Mouse (Mus musculus) embryonic facial prominence, embryonic 13.5 days (tissue): ENCODE results near the gene Reep6. TPM values are rescaled to one million over a fixed set of nuclear protein-coding genes. Genes with fewer than 3 reads are reported as not detected.

Experiments
- ATAC-seq: fragments of 200-750 bp; cut with Nextera tagmentation; 2 replicates; pipeline ENCODE4 v1.8.0; 2017; ENCODE audit warnings: low read depth; ENCODE audit not compliant: insufficient number of reproducible peaks, insufficient read depth, low FRiP score, low TSS enrichment
- H3K27ac ChIP-seq: fragments of 300-500 bp; sonication (generic); 2 replicates; pipeline ENCODE4 v1.5.1; 2015; ENCODE audit warnings: moderate library complexity, mild to moderate bottlenecking, inconsistent platforms
- H3K27me3 ChIP-seq: fragments of 300-500 bp; sonication (generic); 2 replicates; pipeline ENCODE4 v1.6.1; 2015; ENCODE audit warnings: mild to moderate bottlenecking, inconsistent platforms
- H3K36me3 ChIP-seq: fragments of 300-500 bp; sonication (generic); 2 replicates; pipeline ENCODE4 v1.6.1; 2015; ENCODE audit warnings: mild to moderate bottlenecking, inconsistent platforms
- H3K4me1 ChIP-seq: fragments of 300-500 bp; sonication (generic); 2 replicates; pipeline ENCODE4 v1.6.1; 2015; ENCODE audit warnings: inconsistent platforms
- H3K4me2 ChIP-seq: fragments of 300-500 bp; sonication (generic); 2 replicates; pipeline ENCODE4 v1.6.1; 2015; ENCODE audit warnings: moderate library complexity, mild to moderate bottlenecking, inconsistent platforms
- H3K4me3 ChIP-seq: fragments of 300-500 bp; sonication (generic); 2 replicates; pipeline ENCODE4 v1.5.1; 2015; ENCODE audit warnings: mild to moderate bottlenecking, inconsistent platforms
- H3K9ac ChIP-seq: fragments of 300-500 bp; sonication (generic); 2 replicates; pipeline ENCODE4 v1.6.1; 2015; ENCODE audit warnings: mild to moderate bottlenecking, inconsistent platforms
- H3K9me3 ChIP-seq: fragments of 300-500 bp; sonication (generic); 2 replicates; pipeline ENCODE4 v1.6.1; 2016; ENCODE audit warnings: inconsistent platforms
- WGBS: fragments of 180-500 bp; shearing (Covaris S2); methylation state at CpG from one replicate; pipeline ENCODE4 v1.1.7; 2015; ENCODE audit warnings: mixed read lengths; 5-methylcytosine and 5-hydroxymethylcytosine counted together
- polyA plus RNA-seq: library from polyadenylated mRNA; unstranded; fragments of >200 nt; fragmentation: Nextera tagmentation; extraction: Ambion mirVana; gene quantifications from 2 replicates; pipeline ENCODE4 v1.2.1, GENCODE M21; 2015

The Reep6 gene
- polyA plus RNA-seq, 1 experiment from 2014 or later: 6.3 TPM

DNA sequence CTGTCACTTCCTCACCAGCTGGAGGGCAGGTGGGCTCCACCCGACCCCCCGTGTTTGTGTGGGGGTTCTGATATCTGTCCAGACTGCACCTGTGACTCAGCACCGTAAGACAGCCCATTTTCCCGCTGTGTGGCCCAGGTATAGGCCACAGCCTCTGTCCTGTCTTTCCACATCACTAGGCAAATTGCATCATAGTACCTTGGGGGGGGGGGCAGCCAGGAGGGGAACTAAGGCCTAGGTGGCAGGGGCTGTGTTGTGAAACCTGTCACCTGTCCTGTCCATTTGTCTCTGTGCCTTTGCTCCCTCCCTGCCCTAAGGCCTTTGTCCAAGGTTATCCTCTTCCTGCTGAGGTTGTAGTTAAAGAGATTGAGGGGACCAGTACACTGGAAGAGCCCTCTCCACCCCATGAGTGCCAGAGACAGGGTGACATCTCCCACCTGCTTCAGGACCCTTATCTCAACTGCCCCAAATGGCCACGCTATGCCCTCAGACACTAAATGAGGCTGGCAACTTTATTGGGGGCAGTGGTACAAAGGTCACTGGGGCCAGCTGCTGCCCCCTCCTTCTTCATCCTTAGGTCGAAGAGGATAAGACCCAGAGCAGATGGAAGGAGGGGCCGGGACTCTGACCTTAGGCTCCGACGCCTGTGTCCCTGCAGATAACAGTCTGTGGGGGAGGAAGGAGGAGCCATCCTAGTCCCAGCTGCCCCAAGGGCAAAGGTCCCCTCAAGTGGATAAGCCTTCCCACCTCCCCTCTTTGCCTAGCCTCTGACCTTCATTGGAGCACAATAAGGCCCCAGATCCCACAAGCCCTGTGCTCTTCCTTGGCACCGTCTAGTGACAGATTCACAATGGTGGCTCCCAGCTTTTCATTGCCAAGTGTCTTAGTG is 2.1 kb downstream of the Reep6 start:
- Histone ChIP-seq H3K4me1 (peaks cover 23% of the 10 kb centered on the region), H3K36me3 (no peaks in the 10 kb centered on the region), H3K4me3 (no peak overlapping the region), H3K27ac (no peak overlapping the region), H3K27me3 (peaks cover 21% of the 10 kb centered on the region), H3K9me3 (no peaks in the 10 kb centered on the region), H3K9ac (0 out of 2 replicates have a peak overlapping the region, but pooled peaks have one; percentile 16), H3K4me2 (0 out of 2 replicates have a peak overlapping the region, but pooled peaks have one; percentile 94)
- 62% methylated on average over 10 of the region's 10 CpGs for WGBS
- ATAC-seq: no peak

DNA sequence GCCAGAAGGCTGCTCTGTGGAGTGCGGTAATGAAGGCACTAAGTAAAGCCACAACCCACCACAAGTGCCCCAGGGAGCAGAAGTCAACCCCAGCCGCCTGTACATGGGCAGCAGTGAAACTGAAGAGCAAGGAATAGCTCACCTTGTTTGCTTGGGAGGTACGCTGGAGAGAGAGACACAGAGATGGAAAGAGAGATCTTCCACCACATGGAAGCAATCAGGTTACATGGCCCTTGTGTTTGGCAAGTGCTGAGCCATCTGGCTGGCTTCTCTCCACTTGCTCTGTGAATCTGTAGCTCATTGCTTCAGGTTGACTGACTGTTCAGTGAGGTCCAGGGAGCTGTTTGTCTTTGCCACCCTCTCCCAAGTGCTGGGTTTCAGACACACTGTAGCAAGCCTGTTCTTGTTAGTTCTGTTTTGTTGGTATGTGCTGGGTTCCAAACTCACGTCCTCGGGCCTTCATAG is 2.8 kb downstream of the Reep6 start:
- Histone ChIP-seq H3K4me1 (peaks cover 23% of the 10 kb centered on the region), H3K36me3 (no peaks in the 10 kb centered on the region), H3K4me2 (no peak overlapping the region), H3K27ac (no peak overlapping the region), H3K4me3 (no peak overlapping the region), H3K9me3 (no peaks in the 10 kb centered on the region), H3K27me3 (peaks cover 21% of the 10 kb centered on the region), H3K9ac (no peak overlapping the region)
- ATAC-seq: no peak
- WGBS: 62% methylated on average over 5 of the region's 5 CpGs

DNA sequence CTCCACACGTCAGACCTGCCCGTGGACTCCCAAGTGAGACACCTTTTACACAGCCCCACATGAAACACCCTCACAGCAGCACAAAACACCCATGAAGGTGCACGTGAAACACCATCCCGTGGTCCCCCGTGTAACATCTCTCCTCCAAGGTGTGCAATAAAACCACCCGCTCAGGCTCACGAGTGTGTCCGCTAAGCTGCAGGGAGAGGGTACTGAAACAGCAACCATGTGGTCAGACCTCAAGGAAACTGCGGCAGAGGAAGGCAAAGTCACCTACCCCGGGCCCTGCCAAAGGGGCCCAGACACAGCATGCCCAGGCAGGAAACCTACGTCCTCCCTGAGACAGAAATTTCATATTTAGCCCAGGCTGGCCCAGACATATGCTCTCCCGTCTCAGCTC is 6.5 kb downstream of the Reep6 start:
- Histone ChIP-seq H3K9me3 (no peaks in the 10 kb centered on the region), H3K4me2 (no peak overlapping the region), H3K9ac (no peak overlapping the region), H3K4me3 (no peak overlapping the region), H3K27me3 (peaks cover 27% of the 10 kb centered on the region), H3K36me3 (no peaks in the 10 kb centered on the region), H3K27ac (no peak overlapping the region), H3K4me1 (peaks cover 15% of the 10 kb centered on the region)
- ATAC-seq: no peak
- 83% methylated on average over 12 of the region's 12 CpGs for WGBS

DNA sequence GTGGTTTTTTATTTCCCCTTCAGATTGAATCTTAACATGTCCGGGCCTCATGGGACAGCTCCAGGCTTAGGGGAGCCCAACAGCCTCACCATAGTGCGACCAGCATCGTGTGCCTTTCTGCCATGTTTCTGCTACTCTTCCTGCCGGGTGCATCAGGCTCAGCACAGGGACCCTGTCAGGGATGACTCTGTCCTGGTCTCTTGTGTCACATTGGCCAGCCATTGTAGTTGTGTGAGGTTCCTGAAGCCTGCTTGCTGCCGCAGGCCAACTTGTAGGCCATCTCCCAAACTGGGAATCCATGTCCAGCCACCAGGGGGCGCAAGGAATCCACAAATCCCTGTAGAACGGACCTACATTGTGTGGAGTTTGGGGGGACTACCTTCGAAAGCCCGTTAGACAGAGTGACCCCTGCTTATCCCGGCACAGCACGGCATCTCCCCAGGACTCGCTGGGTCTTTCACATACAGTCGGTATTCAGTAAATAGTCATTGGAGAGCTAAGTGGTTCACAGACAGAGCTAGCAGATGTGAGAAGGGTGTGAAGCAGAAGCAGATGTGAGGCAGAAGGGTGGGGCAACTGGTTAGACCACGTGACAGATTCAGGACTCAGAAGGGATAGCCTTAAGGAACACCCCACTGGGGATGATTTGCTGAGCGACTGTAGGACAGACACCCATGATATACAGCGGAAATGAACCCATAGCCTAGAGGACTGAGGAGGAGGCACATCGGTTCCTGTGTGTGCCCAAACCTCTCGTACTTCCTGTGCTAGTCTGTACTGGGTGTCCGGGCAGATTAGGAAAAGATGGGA is 10.4 kb downstream of the Reep6 start:
- Histone ChIP-seq H3K27ac (no peak overlapping the region), H3K36me3 (no peaks in the 10 kb centered on the region), H3K27me3 (peaks cover 54% of the 10 kb centered on the region), H3K9me3 (no peaks in the 10 kb centered on the region), H3K4me3 (peak overlapping the region; percentile 19; the same call in 1 of the 2 replicates), H3K4me1 (peaks cover 48% of the 10 kb centered on the region), H3K9ac (no peak overlapping the region), H3K4me2 (peak overlapping the region; percentile 50)
- WGBS: 16% methylated on average over 19 of the region's 19 CpGs
- no peak for ATAC-seq

DNA sequence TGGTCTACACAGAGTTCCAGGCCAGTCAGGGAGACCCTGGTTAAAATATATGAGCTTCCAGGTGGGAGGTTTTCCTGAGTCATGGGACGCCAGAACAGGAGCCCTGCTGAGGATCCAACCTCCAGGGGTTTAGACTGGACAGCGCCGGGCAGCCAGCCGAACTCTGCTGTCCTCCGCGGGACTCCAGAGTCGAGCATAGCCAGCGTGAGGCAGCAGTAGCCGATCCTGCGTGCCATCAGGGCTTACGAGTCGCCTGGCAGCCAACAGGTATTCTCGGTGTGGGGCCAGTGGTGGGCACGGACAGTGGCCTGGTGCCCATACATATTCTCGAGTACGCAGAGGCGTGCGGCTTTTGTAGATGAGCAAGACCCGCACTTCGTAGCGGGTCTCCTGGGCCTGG is 11.3 kb downstream of the Reep6 start:
- Histone ChIP-seq H3K4me3 (no peak overlapping the region), H3K4me2 (no peak overlapping the region), H3K4me1 (peaks cover 52% of the 10 kb centered on the region), H3K9me3 (no peaks in the 10 kb centered on the region), H3K27ac (no peak overlapping the region), H3K9ac (no peak overlapping the region), H3K36me3 (no peaks in the 10 kb centered on the region), H3K27me3 (peaks cover 63% of the 10 kb centered on the region)
- WGBS: 15% methylated on average over 21 of the region's 21 CpGs
- no peak for ATAC-seq

DNA sequence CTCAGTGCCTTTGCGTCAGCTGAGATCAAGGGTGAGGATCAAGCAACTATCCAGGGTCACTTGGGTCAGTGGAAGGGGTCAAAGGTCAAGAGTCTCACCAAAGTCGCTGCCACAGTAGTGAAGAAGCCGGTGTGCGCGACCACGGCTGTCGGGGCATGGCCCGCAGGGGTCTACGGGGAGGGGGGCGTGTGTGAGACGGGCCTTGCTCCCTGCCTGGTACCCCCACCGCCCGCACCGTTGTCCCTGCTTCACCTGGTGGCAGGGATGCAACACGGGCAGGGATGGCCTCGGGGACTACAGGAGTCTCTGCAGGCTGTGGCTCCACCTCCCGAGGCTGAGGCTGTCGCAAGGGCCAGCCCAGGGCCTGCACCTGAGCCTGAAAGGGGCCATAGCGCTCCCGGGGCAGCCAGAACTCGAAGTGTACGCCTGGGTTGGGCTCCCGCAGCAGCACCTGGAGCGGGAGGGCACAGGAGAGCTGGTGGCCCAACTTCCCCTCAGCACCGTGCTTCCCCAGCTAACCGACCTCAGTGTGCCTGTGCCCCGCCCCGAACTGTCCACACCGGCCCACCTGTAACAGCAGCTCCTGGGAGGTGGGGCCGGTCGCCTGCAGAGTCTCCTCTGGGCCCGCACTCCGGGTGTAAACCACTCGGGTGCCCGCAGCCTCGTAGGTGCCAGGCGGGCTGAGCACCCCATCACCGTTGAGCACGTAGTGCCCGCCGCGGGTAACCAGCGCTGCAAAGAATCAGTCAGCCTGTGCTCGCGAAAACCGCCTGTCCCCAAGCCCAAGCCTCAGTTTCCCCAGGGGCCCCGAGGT is 11.9 kb downstream of the Reep6 start:
- H3K9me3 ChIP-seq: no peaks in the 10 kb centered on the region
- H3K4me3 ChIP-seq: peak overlapping the region; percentile 43
- H3K36me3 ChIP-seq: no peaks in the 10 kb centered on the region
- H3K27me3 ChIP-seq: peaks cover 69% of the 10 kb centered on the region
- peak overlapping the region; percentile 55 for H3K9ac ChIP-seq
- 2% methylated on average over 47 of the region's 47 CpGs for WGBS
- ATAC-seq: no peak
- peaks cover 52% of the 10 kb centered on the region for H3K4me1 ChIP-seq
- H3K4me2 ChIP-seq: peak overlapping the region; percentile 62
- no peak overlapping the region for H3K27ac ChIP-seq

DNA sequence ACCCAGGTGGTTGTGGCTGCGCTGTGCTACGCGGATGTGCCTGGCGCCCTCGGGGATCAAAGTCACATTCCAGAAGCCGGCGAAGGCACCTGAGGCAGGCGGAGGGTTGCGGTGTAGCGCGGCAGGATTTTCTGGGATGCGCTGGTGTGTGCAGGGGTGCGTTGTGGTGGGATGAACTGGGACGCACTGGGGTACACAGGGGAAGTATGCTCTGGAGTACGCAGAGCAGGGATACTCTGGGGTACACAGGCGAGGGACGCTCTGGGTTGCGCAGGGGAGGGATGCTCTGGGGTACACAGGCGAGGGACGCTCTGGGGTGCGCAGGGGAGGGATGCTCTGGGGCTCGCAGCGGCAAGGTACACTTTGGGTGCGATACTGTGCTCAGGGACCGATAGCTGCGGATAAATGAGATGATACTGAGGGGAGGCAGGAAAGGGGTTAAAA is 12.6 kb downstream of the Reep6 start:
- no peaks in the 10 kb centered on the region for H3K9me3 ChIP-seq
- H3K4me2 ChIP-seq: peak overlapping the region; percentile 62
- ATAC-seq: 0 out of 2 replicates have a peak, but pooled peaks have one; percentile 35
- peaks cover 54% of the 10 kb centered on the region for H3K4me1 ChIP-seq
- peaks cover 75% of the 10 kb centered on the region for H3K27me3 ChIP-seq
- 1% methylated on average over 26 of the region's 26 CpGs for WGBS
- H3K36me3 ChIP-seq: no peaks in the 10 kb centered on the region
- H3K9ac ChIP-seq: peak overlapping the region; percentile 55
- H3K4me3 ChIP-seq: peak overlapping the region; percentile 43
- no peak overlapping the region for H3K27ac ChIP-seq

DNA sequence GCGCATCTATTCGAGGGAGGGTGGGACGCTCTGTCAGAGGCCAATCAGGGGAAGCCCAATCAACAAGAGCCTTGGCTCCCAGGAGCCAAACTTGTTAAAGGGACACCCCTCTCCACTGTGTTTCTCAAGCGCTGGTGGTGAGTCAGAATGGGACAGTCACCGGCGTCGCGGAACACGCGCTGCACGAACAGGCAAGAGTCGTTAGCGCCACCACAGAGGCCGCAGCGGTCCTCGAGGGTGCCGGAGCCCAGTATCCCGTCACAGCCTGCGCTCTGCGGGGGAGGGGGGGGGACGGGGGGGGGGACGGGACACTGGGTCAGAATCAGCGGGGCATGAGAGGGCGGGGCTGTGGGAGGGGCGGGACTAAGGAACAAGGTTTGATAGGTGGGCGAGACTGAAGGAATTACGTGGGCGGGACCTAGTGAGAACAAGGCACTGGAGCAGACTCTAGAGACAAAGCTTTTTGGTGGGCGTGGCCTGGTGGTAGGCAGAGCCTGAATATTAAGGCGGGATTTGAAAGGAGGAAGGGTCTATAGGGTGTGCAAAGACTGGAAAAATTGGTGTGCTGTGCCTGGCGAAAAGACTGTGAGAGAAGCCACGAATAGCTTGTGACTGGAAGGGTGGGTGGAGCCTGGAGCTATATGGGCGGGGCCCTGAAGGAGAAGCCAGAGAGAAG is 13.1 kb downstream of the Reep6 start:
- peak; percentile 68 for ATAC-seq
- under 1% methylated on average over 32 of the region's 33 CpGs for WGBS
- Histone ChIP-seq H3K9ac (0 out of 2 replicates have a peak overlapping the region, but pooled peaks have one; percentile 46), H3K4me1 (peaks cover 60% of the 10 kb centered on the region), H3K27me3 (peaks cover 81% of the 10 kb centered on the region), H3K4me2 (peak overlapping the region; percentile 62), H3K36me3 (no peaks in the 10 kb centered on the region), H3K4me3 (peak overlapping the region; percentile 43), H3K27ac (peak overlapping the region; percentile 55; the same call in 1 of the 2 replicates), H3K9me3 (no peaks in the 10 kb centered on the region)

DNA sequence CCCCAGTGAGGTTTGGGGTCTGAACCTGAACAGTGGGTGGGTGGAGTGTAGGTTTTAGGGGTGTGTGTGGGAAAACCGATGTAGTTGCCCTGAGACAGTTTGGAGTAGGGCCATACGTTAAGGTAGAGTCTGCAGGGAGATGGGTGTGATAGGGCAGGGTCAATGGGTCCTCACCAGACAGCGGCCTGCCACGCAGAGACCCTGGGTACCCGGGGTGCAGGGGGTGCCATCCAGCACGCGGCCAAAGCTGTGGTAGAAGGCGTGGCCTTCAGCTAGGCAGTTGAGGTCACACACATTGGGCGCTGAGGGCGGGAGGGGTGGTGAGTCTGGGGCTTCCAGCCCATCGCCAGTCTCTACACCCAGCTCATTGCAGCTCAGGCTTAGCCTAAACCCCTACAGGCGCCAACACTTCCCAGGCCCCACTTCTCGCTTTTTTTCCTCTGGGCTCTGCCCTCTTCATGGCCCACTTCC is 13.7 kb downstream of the Reep6 start:
- Histone ChIP-seq H3K4me1 (peaks cover 66% of the 10 kb centered on the region), H3K9me3 (no peaks in the 10 kb centered on the region), H3K27ac (peak overlapping the region; percentile 55; the same call in 1 of the 2 replicates), H3K4me2 (peak overlapping the region; percentile 62), H3K36me3 (no peaks in the 10 kb centered on the region), H3K4me3 (peak overlapping the region; percentile 43), H3K9ac (0 out of 2 replicates have a peak overlapping the region, but pooled peaks have one; percentile 27), H3K27me3 (peaks cover 87% of the 10 kb centered on the region)
- WGBS: 34% methylated on average over 13 of the region's 13 CpGs
- ATAC-seq: no peak; the same call in 1 of the 2 replicates

DNA sequence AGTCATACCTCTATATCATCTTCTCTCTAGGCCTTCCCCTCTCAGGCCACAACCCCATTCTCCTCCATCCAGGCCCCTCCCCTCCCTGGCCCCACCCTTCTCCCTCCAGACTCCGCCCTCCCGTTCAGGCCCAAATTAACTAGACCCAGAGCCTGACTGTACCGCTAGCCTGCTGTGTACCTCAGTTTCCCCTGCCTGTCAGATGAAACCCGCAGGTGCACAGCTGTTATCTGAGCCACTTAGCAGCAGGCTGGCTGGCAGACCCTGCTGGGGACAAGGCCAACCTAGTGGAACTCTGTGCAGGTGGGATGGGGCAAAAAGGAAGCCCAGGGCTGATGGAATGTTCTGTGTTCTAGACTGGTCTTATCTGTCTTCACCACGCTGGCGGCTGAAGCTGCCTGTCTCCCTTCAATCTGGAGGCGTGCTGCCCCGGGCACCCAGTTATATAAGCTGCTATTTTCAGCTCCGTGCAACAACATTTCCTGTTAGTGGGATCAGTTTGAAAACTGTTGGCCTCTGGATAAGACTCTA is 14.4 kb downstream of the Reep6 start:
- peaks cover 94% of the 10 kb centered on the region for H3K27me3 ChIP-seq
- 35% methylated on average over 9 of the region's 9 CpGs for WGBS
- ATAC-seq: no peak
- no peaks in the 10 kb centered on the region for H3K9me3 ChIP-seq
- no peak overlapping the region for H3K27ac ChIP-seq
- H3K36me3 ChIP-seq: no peaks in the 10 kb centered on the region
- H3K4me2 ChIP-seq: peak overlapping the region; percentile 62
- peak overlapping the region; percentile 43; the same call in 1 of the 2 replicates for H3K4me3 ChIP-seq
- H3K4me1 ChIP-seq: peaks cover 73% of the 10 kb centered on the region
- no peak overlapping the region for H3K9ac ChIP-seq
